Mouse (Mus musculus) lung, adult 2 months (tissue): ENCODE data around the gene Gimap8. TPM values are rescaled to one million over a fixed set of nuclear protein-coding genes. Genes with fewer than 3 reads are reported as not detected.

Source experiments
- DNase-seq: peaks from one replicate; pipeline ENCODE4 v3.0.0; 2022
- H3K4me1 ChIP-seq: fragments of 200-500 bp; 2 replicates; pipeline ENCODE4 v1.6.1; 2011; ENCODE audit warnings: low read length; ENCODE audit not compliant: control insufficient read depth, insufficient read depth
- H3K4me3 ChIP-seq: fragments of 200-500 bp; replicated peaks from 2 replicates; pipeline ENCODE3; 2011; ENCODE audit warnings: low read depth, mild to moderate bottlenecking, control low read depth, low read length; ENCODE audit errors: extremely low read depth
- CTCF ChIP-seq: fragments of 200-500 bp; IDR thresholded peaks from 2 replicates; pipeline ENCODE4 v1.5.1; 2011; ENCODE audit warnings: mild to moderate bottlenecking, low read length, control low read depth; ENCODE audit not compliant: insufficient read depth
- POLR2A ChIP-seq: fragments of 200-500 bp; IDR thresholded peaks from 2 replicates; pipeline ENCODE4 v1.6.1; 2011; ENCODE audit warnings: low read depth, mild to moderate bottlenecking, control low read depth, low read length, borderline replicate concordance; ENCODE audit errors: extremely low read depth
- WGBS: fragments of 180-500 bp; shearing (Covaris S2); methylation state at CpG from one replicate; pipeline ENCODE4 v1.1.7; 2018; 5-methylcytosine and 5-hydroxymethylcytosine counted together
- polyA plus RNA-seq: library from polyadenylated mRNA; depleted of rRNA; stranded (reverse); fragments of >200 nt; gene quantifications from 2 replicates; pipeline ENCODE4 v1.2.3, GENCODE M21; 2012

Gene Gimap8
- polyA plus RNA-seq, 1 experiment: 15.2 TPM

GRCm38 (mm10) chr6:48684319-48684718 lies 37.3 kb downstream of the Gimap8 start, which contains the start of gene Gimap4:
Gene Gimap4 (plus strand): TSS chr6:48684549.
- WGBS: 32% methylated on average over 5 of the region's 5 CpGs
- H3K4me1 ChIP-seq: peaks cover 4% of the 10 kb centered on the region
- no peak for TF ChIP-seq CTCF
- peak; percentile 21; the same call in 1 of the 2 replicates for TF ChIP-seq POLR2A
- peak within 1 kb of the TSS; percentile 63 for H3K4me3 ChIP-seq
- DNase-seq: no peak

- Histone ChIP-seq H3K4me3 (peak overlapping the region; percentile 63), H3K4me1 (peaks cover 4% of the 10 kb centered on the region)
- WGBS: 37% methylated on average over 4 of the region's 4 CpGs
- no peak for DNase-seq
- TF ChIP-seq CTCF (no peak), POLR2A (0 out of 2 replicates have a peak, but pooled peaks have one; percentile 19)
Observed at GRCm38 (mm10) chr6:48684806-48685205, 37.8 kb downstream of the Gimap8 start.

GRCm38 (mm10) chr6:48685251-48685650 lies 38.2 kb downstream of the Gimap8 start:
- no peak for DNase-seq
- TF ChIP-seq CTCF (no peak), POLR2A (no peak)
- Histone ChIP-seq H3K4me3 (peak overlapping the region; percentile 63), H3K4me1 (peaks cover 4% of the 10 kb centered on the region)
- 60% methylated on average over 2 of the region's 2 CpGs for whole genome bisulfite sequencing

- Histone ChIP-seq H3K4me3 (peak overlapping the region; percentile 49), H3K4me1 (peaks cover 7% of the 10 kb centered on the region)
- no peak for TF ChIP-seq CTCF
- TF ChIP-seq POLR2A: no peak
- no peak for DNase-seq
- 45% methylated on average over 7 of the region's 7 CpGs for WGBS
Observed at GRCm38 (mm10) chr6:48685694-48686665, 38.9 kb downstream of the Gimap8 start.

GRCm38 (mm10) chr6:48687077-48687476 lies 40.0 kb downstream of the Gimap8 start:
- no peak for DNase-seq
- TF ChIP-seq CTCF: no peak
- TF ChIP-seq POLR2A: no peak
- Histone ChIP-seq H3K4me1 (peaks cover 5% of the 10 kb centered on the region), H3K4me3 (peak overlapping the region; percentile 39)
- whole genome bisulfite sequencing: 57% methylated on average over 2 of the region's 2 CpGs

- TF ChIP-seq CTCF (no peak), POLR2A (no peak)
- WGBS: 51% methylated on average over 2 of the region's 2 CpGs
- no peak for DNase-seq
- Histone ChIP-seq H3K4me1 (peaks cover 5% of the 10 kb centered on the region), H3K4me3 (no peak overlapping the region)
Observed at GRCm38 (mm10) chr6:48689320-48689719, 42.3 kb downstream of the Gimap8 start.

GRCm38 (mm10) chr6:48692962-48693361 lies 45.9 kb downstream of the Gimap8 start:
- no peak for DNase-seq
- WGBS: 65% methylated on average over 6 of the region's 6 CpGs
- peaks cover 7% of the 10 kb centered on the region for H3K4me1 ChIP-seq
- no peak for TF ChIP-seq POLR2A
- H3K4me3 ChIP-seq: no peak overlapping the region

GRCm38 (mm10) chr6:48696830-48697554 lies 50.0 kb downstream of the Gimap8 start:
- Histone ChIP-seq H3K4me3 (no peak overlapping the region), H3K4me1 (peaks cover 25% of the 10 kb centered on the region)
- DNase-seq: no peak
- TF ChIP-seq CTCF (no peak), POLR2A (no peak)
- WGBS: 74% methylated on average over 4 of the region's 4 CpGs

- H3K4me3 ChIP-seq: no peak overlapping the region
- peaks cover 25% of the 10 kb centered on the region for H3K4me1 ChIP-seq
- WGBS: 27% methylated on average over 1 of the region's 1 CpGs
- no peak for DNase-seq
- TF ChIP-seq CTCF: no peak
- TF ChIP-seq POLR2A: no peak
Observed at GRCm38 (mm10) chr6:48697555-48697930, 50.5 kb downstream of the Gimap8 start.
